Mouse (Mus musculus): ENCODE results near the gene Rabgef1. TPM values are rescaled to one million over a fixed set of nuclear protein-coding genes. Genes with fewer than 3 reads are reported as not detected.
A peak's percentile ranks its signal among the peaks of the same experiment; 100 is the strongest.

Rabgef1 gene
- total RNA-seq, 2 experiments from 2014 or later: 43.2 to 47.1 TPM

DNA sequence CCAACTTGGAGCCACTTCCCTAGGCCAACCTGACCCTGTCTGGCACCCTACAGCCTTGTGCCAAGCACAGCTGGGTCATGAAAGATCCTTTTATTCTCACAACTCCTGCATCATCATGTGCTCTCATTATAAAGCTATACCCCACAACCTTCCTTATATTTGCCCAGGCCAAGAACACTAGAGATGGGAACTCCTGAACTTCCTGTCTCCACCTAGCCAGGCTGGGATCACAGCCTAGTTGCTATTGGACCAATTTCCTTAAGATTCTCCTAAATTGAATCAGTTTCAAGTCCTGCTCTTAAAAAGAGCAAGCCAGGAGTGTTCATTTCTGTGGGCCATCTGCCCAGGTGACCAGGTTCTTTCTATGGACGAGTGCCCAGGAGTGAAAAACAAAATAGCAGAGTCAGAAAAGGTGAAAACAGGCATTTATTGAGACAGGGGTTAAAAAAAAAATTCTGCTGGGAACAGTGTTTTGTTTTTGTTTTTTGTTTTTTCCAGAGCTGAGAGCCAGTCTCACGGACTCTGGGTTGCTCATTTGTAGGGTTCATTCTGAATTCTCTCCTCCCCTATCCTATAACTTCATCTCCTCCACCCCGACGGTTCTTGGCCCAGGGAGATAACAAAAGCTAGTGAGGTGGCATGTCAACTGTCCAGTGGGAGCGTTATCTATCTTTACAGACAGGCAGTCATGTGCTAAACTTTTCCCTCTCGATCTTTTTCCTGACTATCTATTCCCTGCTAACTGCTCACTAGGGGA is 754 bp upstream of the Rabgef1 start:
- peak; percentile 79 for ATAC-seq (replicated peaks; ENCODE audit: low FRiP score, poor library complexity, severe bottlenecking)

DNA sequence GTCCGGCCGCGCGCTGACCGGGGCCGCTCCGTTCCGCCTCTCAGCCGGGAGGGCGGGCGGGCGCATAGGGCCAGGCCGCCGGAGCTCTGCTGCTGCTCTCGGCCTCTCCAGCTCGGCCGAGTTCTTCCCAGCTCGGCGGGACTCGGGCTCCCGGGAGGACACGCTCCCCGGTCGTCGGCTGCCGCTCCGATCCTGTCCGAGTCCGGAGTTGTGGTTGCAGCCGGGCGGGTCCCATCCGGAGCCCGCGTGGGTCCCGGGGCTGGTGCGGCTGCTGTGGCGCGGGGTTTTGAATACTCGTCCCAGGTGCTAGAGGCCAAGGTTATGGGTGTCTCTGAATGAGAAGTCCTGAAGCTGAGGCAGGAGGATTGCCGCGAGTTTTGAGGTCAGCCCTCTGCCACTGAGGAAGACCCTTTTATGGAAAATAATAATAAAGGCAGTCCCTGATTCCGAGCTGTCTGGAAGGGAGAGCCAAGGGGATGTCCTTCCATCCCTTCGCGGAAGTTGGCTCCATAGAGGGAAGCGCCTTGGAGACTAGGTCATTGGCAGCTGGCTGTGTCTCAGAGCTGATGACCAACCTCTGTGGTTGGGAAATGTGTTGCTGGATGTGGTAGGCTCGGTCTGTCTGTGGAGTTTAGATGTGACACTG is 481 bp downstream of the Rabgef1 start:
- ATAC-seq (replicated peaks; ENCODE audit: low FRiP score, poor library complexity, severe bottlenecking): 0 out of 2 replicates have a peak, but pooled peaks have one; percentile 16

DNA sequence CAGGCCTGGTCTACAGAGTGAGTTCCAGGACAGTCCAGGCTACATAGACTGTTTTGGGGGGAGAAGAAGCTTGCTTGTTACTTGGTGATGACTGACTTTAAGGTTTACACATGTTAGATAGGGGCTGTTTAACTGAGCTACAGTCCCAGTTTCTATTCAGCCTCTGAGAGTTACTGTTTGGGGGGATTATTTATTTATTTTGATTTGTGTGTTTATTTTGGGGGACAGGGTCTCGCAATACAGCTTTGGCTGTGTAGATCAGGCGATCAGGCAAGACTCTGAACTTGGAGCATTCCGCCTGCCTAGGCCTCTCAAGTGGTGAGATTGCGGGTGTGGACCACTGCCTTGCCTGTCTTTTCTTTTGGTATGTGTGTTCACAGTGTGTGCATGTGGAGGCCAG is 1.4 kb downstream of the Rabgef1 start:
- ATAC-seq (replicated peaks; ENCODE audit: low FRiP score, poor library complexity, severe bottlenecking): no peak

DNA sequence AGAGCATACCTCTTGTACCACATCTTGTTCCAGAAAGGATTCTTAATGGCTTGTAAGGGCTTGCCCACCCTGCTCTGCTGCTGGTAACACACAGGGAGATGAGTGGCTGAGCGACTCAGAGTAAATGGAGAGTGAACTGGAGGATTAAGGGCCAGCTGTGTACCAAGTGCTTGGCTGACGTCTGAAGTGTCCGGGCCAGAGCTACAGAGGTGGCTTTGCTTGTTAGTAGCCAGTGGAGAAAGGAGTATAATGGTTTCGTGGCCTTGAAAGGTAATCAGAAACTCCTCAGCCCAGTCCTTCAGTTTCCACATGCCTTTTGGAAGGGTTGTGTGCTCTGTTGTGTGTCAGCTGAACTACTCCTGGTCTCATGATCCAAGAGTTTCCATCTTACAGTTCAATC is 6.3 kb downstream of the Rabgef1 start:
- ATAC-seq (replicated peaks; ENCODE audit: low FRiP score, poor library complexity, severe bottlenecking): no peak

DNA sequence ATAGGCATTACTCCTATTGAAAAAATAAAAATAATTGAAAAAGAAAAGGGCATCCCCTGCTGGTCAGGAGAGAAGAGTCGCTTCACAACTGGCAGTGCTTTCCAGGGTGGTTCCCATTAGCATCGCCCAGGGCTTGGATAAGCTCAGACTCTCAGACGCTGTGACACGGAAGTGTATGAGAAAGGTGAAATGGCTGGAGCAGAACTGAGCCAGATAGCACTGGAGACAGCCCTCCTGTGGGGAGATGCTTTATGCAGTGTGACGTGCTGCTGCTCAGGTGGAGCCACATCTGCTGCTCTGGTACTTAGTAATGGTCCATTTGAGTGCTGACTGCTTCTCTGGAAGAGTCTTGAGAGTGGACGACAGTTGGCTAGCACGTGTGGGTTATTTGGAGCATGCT is 8.8 kb downstream of the Rabgef1 start:
- no peak for ATAC-seq (replicated peaks; ENCODE audit: low FRiP score, poor library complexity, severe bottlenecking)

DNA sequence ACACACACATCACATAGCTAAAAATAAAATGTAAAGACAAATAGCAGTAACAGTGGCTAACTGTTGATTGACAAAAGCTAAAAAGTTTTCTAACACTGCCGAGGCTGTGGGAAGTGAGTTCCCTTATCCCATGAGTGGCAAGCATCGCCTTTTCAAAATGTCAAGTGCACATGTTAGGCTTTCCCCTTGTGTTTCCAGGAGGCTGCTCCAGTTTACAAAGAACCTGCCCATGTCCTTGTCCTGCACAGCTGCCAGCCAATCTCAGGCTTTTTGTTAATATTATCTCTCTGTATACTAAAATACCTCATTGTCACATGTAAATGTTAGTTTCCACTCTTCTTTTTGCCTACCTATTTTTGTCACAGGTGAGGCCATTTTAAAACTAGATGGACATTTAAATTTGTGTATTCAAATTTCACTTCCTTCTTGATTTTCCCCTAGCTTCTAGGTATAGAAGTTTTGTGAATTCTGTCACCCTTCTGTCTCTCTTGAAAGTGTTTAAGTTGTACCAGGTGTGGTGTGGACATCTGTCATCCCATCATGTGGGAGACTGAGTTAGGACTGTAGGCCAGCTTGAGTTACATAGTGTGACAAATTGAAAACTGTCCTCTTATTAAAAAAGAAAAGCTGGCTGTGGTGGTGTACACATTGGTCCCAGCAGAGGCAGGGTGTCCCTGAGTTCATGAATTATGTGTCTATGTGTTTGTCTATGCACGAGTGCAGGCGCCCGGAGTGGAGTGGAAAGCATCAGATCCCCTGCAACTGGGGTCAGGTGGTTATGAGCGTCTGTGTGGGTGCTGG is 10.3 kb downstream of the Rabgef1 start:
- ATAC-seq (replicated peaks; ENCODE audit: low FRiP score, poor library complexity, severe bottlenecking): no peak

DNA sequence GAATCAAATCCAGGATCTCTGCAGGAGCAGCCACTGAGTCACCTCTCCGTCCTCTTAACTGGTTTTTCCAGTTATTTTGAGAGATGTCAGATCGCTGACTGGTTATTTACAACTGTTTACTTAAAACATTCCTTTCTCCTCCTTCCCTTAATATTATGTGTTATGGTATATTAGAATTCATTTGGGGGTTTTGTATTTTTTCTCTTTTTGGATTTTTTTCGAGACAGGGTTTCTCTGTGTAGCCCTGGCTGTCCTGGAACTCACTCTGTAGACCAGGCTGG is 10.9 kb downstream of the Rabgef1 start:
- no peak for ATAC-seq (replicated peaks; ENCODE audit: low FRiP score, poor library complexity, severe bottlenecking)

DNA sequence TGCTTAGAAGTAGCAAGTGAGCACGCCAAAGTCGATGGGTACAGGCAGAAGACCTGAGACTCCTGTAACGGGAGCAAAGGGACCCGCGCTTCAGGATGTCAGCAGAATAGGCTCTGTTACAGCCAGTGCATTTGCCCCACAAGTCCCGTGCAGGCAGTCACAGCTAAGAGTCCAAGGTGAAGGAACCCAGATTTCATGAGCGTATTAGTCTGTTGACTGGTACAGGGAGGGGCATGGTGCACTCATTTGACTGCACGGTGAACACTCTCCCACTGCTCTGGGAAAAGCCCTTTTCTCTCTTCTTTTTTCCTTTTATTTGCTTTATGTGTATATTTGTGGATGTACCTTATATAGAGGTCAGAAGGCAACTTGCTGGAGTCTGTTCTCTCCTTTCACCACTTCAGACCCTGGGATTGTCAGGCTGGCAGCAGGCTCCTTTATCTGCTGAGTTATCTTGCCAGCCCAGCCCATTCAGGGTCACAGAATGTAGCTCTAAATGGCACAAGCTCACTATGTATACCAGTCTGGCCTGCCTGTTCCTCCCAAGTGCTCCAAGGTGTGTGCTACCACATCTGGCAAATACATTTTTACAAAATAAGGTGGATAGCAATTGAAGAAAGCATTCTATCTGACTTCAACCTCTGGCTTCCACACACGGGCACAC is 12.7 kb downstream of the Rabgef1 start:
- peak; percentile 56 for ATAC-seq (replicated peaks; ENCODE audit: low FRiP score, poor library complexity, severe bottlenecking)

DNA sequence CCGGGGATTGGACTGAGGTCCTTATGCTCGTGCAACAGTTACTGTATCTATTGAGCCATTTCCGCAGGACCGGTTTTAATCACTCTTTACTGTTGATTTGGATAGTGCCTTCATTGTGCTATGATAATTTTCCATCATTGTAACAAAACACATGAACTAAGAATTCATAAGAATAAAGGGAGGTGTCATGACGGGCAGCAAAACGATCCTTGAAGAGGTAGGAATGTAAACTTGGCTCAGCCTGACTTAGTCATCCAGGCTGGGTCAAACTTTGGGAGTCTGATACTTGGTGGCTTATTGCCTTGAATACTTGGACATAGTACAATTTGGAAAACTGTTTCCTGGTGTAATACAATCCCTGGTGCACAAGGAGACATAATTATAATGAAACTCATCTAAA is 13.7 kb downstream of the Rabgef1 start:
- ATAC-seq (replicated peaks; ENCODE audit: low FRiP score, poor library complexity, severe bottlenecking): no peak

DNA sequence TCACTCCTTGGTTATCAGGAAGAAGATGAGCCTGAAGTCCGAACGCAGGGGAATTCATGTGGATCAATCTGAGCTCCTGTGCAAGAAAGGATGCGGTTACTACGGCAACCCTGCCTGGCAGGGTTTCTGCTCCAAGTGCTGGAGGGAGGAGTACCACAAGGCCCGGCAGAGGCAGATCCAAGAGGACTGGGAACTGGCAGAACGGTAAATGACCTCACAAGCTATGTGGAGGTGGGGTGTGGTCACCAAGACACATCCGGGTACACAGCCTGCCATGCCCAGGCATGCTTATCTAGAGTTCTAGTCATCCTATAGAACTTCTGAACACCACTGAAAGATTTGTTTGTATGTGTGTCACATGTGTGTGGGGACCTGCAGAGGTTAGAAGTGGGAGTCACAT is 15.8 kb downstream of the Rabgef1 start:
- 0 out of 2 replicates have a peak, but pooled peaks have one; percentile 42 for ATAC-seq (replicated peaks; ENCODE audit: low FRiP score, poor library complexity, severe bottlenecking)

DNA sequence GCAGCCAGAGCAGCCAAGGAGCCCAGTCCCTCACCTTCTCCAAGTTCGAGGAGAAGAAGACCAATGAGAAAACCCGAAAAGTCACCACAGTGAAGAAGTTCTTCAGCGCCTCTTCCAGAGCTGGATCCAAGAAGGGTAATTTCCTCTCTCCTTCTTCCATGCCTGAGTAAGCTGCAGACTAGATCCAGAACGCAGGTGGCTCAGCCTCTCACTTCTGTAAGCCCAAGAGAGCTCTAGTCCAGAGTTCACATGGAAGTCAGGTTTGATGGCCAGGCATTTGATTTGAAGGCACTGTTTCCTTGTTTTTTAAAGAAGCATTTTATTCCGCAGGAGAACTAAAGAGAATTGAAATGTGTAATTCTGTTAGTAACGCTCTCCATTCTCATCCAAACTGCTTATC is 19.3 kb downstream of the Rabgef1 start:
- ATAC-seq (replicated peaks; ENCODE audit: low FRiP score, poor library complexity, severe bottlenecking): no peak

DNA sequence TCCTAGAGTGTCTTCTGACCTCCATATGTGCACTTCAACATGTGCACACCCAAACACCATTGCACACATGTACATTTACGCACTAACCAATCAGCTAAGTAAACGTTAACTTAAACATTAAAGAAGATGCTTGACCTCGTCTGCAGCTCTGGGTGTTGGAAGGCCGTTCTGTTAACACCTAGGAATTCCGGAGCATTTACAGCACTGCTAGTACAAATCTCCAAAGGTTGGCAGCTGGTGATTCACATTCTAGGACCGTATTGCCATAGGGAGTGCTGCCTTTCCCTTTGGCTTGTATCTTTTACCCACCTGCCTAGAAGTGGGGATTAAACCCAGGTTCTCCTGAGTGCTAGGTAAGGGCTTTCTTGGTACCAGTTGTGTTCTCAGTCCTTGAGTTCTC is 20.3 kb downstream of the Rabgef1 start:
- ATAC-seq (replicated peaks; ENCODE audit: low FRiP score, poor library complexity, severe bottlenecking): no peak

DNA sequence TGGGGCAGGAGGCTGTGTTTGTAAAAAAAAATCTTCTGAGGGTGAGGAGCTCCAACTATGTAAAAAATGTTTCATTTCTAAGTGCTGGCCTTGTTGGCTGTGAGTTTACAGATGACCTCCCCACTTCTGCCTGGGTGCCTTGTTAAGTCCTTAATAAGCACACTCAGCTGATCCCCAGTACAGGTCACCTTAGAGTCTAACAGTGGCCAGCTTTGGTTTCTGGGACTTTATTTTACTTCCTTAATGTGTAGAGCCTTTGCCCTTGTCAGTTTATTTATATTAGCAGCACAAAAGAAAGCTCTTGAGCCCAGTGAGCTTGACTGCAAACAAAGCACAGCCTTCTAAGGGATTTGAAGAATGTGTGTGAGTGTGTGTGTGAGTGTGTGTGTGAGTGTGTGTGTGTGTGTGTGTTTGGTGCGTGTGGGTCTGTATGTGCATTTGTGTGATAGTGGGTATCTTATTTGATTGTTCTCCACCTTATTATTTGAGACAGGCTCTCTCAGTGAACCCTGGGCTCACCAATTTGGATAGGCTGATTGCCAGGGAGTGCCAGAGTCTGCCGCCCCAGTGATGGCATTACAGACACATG is 20.9 kb downstream of the Rabgef1 start:
- no peak for ATAC-seq (replicated peaks; ENCODE audit: low FRiP score, poor library complexity, severe bottlenecking)

DNA sequence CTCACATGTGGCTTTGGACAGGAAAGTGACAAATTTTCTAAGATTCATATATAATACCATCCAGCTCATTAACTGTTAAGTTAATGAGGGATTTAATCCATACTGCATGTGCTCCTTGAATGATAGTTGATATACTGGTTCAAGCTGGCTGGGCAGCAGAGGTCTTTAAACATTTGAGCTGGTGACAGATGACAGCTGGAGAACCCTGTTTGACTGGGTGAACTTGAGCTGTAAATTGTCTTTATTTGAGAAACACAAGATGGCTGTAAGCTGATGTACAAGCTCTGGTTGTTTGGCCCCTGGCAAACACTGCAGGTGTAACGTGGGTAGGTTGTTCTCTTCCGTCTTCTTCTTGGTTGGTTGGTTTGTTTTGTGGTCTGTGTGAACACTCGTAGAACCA is 22.2 kb downstream of the Rabgef1 start:
- no peak for ATAC-seq (replicated peaks; ENCODE audit: low FRiP score, poor library complexity, severe bottlenecking)

DNA sequence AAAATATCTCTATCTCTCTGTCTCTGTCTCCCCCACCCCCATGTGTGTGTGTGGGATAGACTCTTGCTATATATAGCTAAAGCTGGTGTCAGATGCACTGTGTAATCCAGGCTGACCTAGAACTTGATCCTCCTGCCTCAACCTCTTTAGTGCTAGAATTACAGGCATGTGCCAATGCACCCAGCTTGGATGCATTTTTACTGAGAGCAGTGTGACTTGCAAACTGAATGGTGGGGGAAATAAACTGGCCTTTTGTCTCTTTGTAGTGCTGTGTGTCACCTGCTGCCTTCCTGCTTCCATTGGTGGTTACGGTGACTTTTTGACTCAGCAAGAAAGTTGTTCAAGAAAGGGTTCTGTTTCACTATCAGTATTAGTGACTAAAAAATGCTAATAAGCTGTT is 24.7 kb downstream of the Rabgef1 start:
- ATAC-seq (replicated peaks; ENCODE audit: low FRiP score, poor library complexity, severe bottlenecking): no peak

DNA sequence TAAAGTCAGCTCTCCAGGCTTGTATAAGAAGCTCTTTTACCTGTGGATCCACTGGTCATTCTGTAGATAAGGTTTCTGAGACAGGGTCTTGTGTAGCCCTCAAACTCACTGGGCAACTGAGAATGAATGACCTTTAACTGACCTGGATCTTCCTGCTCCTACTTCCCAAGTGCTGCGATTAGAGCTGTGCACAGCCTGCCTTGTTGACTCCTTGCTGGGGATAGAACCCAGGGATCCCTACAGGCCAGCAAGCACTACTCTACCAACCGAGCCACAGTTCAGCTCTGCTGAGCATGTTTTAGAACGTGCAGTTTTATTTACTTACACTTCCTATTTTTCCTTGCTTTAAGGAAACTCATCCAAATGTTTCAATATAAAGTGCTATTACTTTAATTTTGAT is 25.9 kb downstream of the Rabgef1 start:
- no peak for ATAC-seq (replicated peaks; ENCODE audit: low FRiP score, poor library complexity, severe bottlenecking)

DNA sequence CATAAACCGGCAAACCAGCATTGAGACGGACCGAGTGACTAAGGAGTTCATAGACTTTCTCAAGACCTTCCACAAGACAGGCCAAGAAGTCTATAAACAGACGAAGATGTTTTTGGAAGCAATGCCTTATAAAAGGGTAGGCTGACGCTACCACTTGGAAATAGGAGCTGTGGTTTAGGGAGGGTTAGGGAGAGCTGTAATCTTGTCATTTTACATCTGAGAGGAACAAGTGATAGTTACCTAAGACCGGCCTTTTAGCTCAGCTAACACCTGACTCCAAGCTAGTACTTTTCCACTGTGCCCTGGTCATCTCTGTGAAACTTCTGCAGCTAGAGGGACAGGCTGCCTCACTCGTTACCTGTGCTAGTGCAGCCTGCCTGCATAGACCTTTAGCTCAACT is 26.4 kb downstream of the Rabgef1 start:
- ATAC-seq (replicated peaks; ENCODE audit: low FRiP score, poor library complexity, severe bottlenecking): no peak

DNA sequence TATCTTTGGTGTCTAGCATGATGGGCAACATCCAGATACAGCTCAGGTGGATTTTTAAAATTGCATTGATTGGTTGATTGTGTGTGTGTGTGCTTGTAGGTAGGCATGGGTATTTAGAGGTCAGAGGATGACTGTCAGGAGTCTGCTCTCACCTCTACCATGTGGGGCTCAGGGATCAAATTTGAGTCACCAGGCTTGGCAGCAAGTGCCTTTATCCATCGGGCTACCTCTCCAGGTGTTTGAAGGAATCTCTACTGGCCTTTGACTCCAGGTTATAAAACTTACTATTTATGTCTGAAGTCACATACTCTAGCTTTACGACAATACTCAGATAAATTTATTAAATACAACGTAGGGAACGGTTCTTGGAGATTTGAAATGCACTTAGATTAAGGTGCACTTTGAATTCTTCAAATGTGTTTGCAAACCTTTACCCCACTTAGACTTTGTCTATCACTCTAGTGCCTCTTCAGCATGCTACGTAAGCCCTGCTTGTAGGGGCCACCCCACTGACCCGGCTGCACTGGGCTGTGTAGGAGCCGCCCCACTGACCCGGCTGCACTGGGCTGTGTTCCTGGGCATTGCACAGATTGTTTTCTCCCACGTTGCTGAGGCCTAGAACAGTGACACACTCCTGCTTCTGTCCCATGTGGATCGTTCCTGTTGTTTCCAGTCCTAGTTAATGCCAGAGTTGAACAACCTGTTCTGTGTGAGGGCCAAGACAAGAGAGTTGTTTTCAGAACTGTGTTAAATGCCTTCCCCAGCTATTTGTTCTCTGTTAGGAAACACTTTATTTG is 28.8 kb downstream of the Rabgef1 start:
- no peak for ATAC-seq (replicated peaks; ENCODE audit: low FRiP score, poor library complexity, severe bottlenecking)

DNA sequence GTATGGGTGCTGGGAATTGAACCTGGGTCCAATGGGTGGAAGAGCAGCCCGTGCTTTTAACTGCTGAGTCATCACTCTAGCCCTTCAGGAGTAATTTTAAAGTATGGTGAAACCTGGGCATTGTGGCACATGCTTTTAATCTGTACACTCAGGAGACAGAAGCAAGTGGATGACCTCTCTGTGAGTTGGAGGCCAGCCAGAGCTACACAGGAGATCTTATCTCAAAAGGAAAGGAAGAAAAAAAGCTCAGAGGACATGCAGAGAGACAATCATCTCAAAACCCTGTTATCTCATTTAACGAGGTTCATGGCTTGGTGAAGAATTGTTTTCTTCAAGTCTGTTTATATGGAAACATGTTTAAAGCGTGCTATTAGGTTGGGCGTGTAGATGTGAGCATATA is 32.4 kb downstream of the Rabgef1 start:
- 0 out of 2 replicates have a peak, but pooled peaks have one; percentile 33 for ATAC-seq (replicated peaks; ENCODE audit: low FRiP score, poor library complexity, severe bottlenecking)

Measured in erythroblast, adult 5-6 weeks (primary cell).